Mouse (Mus musculus): ENCODE results near the gene Tmem255a.

The Tmem255a gene

GRCm38 (mm10) chrX:38165315-38165714, 86.9 kb downstream of the Tmem255a start:
- no peak for DNase-seq

- DNase-seq = no peak
Observed at GRCm38 (mm10) chrX:38159097-38159496, 93.1 kb downstream of the Tmem255a start.
